Mouse (Mus musculus) liver, embryonic 14.5 days (tissue): ENCODE measurements around the gene Runx3. TPM values are rescaled to one million over a fixed set of nuclear protein-coding genes. Genes with fewer than 3 reads are reported as not detected.

Source experiments
- ATAC-seq: fragments of 200-750 bp; cut with Nextera tagmentation; 2 replicates; pipeline ENCODE4 v1.8.0; 2017; ENCODE audit warnings: moderate number of reproducible peaks, mild to moderate bottlenecking, moderate library complexity; ENCODE audit not compliant: insufficient read depth
- DNase-seq, 3 experiments: peaks; one replicate each; pipeline ENCODE4 v3.0.0-alpha.2; 2012 to 2013; ENCODE audit warnings: low read depth in 3 of 3, low spot score in 3 of 3
- H3K27ac ChIP-seq: fragments of 300-500 bp; sonication (generic); 2 replicates; pipeline ENCODE4 v1.5.1; 2014; ENCODE audit warnings: moderate library complexity, mild to moderate bottlenecking, control low read depth, inconsistent platforms
- H3K27me3 ChIP-seq: fragments of 300-500 bp; sonication (generic); 2 replicates; pipeline ENCODE4 v1.6.1; 2014; ENCODE audit warnings: mild to moderate bottlenecking, low read length, moderate library complexity; ENCODE audit not compliant: control insufficient read depth, insufficient read depth
- H3K36me3 ChIP-seq: fragments of 300-500 bp; sonication (generic); replicated peaks from 2 replicates; pipeline ENCODE4 v1.6.1; 2014; ENCODE audit warnings: low read depth; ENCODE audit not compliant: control insufficient read depth, insufficient read depth
- H3K4me1 ChIP-seq, 2 experiments: fragments of 200-500 bp in 1 of 2; fragments of 300-500 bp in 1 of 2; sonication (generic) in 1 of 2; replicated peaks; 2 replicates each; pipeline ENCODE4 v1.6.1; 2012 to 2014; ENCODE audit warnings: antibody characterized with exemption in 1 of 2, inconsistent platforms in 1 of 2, low read length in 1 of 2; ENCODE audit not compliant: control insufficient read depth in 2 of 2, insufficient read depth in 2 of 2
- H3K4me2 ChIP-seq: fragments of 300-500 bp; sonication (generic); 2 replicates; pipeline ENCODE4 v1.6.1; 2014; ENCODE audit warnings: low read depth, mild to moderate bottlenecking, control low read depth, moderate library complexity
- H3K4me3 ChIP-seq, 2 experiments: fragments of 200-500 bp in 1 of 2; fragments of 300-500 bp in 1 of 2; sonication (generic) in 1 of 2; 2 replicates each; pipeline ENCODE4 v1.5.1; 2012 to 2014; ENCODE audit warnings: low read depth in 2 of 2, low read length in 2 of 2, mild to moderate bottlenecking in 2 of 2, control low read depth in 1 of 2, inconsistent platforms in 1 of 2, moderate library complexity in 1 of 2; ENCODE audit not compliant: insufficient read depth in 1 of 2
- H3K9ac ChIP-seq: fragments of 300-500 bp; sonication (generic); replicated peaks from 2 replicates; pipeline ENCODE4 v1.6.1; 2014; ENCODE audit warnings: mild to moderate bottlenecking, control low read depth, moderate library complexity
- H3K9me3 ChIP-seq: fragments of 300-500 bp; sonication (generic); 2 replicates; pipeline ENCODE4 v1.6.1; 2016; ENCODE audit warnings: low read length, mixed read lengths; ENCODE audit not compliant: control insufficient read depth
- CTCF ChIP-seq: IDR thresholded peaks from 2 replicates; pipeline ENCODE4 v1.5.1; 2016; ENCODE audit warnings: antibody characterized with exemption, low read depth, control low read depth
- EP300 ChIP-seq: IDR thresholded peaks from 2 replicates; pipeline ENCODE4 v1.6.1; 2016; ENCODE audit warnings: antibody characterized with exemption, low read depth
- WGBS: fragments of 180-500 bp; shearing (Covaris S2); extraction: QIAGEN DNeasy Blood & Tissue Kit; methylation state at CpG from one replicate; pipeline ENCODE4 v1.1.7; 2014; ENCODE audit not compliant: insufficient replicate concordance; 5-methylcytosine and 5-hydroxymethylcytosine counted together
- polyA plus RNA-seq, 2 experiments: library from polyadenylated mRNA; depleted of rRNA in 1 of 2; stranded (reverse) in 1 of 2; unstranded in 1 of 2; fragments of >200 nt; fragmentation: Nextera tagmentation in 1 of 2; extraction: Ambion mirVana in 1 of 2; gene quantifications; 2 replicates each; pipeline versions ENCODE4 v1.2.1 to v1.2.3; 2012 to 2014

The Runx3 gene
- polyA plus RNA-seq, 2 experiments: 0.99 to 1.2 TPM

DNA sequence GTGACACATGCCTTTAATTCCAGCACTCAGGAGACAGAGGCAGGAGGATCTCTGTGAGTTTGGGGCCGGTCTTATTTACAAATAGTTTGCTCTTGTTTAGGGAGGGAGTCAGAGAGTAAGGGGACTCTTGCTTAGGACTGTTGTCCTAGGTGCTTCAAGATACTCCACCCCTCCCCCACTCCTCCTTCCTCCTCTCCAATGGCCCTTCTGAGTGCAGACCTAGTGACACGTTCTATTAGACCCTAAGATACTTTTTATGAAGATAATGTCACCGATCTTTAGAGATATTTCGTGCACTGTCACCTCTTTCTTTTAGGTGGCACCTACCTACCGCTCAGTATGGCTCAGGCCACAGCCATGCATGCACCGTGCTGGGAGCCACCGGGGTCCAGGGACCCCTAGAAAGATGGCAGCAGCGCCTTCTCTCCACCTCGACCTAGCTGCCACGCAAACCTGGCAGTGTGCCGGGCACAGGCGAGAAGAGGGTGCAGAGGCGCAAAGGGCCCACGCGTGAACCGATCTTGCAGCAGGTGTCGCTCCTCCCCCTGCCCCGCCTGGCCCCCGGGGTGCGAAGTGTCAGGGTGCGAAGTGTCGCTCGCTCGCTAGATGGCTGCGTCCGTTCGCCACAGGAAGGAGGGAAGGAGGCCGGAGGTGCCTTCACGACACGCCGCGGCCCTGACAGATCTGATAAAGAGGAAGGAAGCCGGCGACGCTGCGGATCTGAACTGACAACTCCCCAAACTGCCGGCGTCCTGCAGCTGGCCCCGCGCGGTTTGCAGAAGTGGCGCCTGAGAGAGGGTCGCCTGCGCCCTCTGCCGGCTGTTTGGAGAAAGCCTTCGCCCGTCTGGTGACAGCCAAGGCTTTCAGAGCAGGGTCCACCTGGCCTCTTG is 85.5 kb downstream of the Runx3 start:
- 1% methylated on average over 47 of the region's 47 CpGs for WGBS
- TF ChIP-seq EP300 (peak; percentile 19; the same call in 1 of the 2 replicates), CTCF (peak; percentile 96)
- Histone ChIP-seq H3K4me2 (peak overlapping the region; percentile 73), H3K27me3 (peaks cover 3% of the 10 kb centered on the region), H3K36me3 (no peaks in the 10 kb centered on the region), H3K4me3 (peak overlapping the region; percentile 1 to 45; a peak in 3 of 4 replicates), H3K27ac (no peak overlapping the region), H3K9ac (peak overlapping the region; percentile 32), H3K9me3 (no peaks in the 10 kb centered on the region), H3K4me1 (peaks cover 0 to 5% of the 10 kb centered on the region in 2 experiments; a peak in 3 of 4 replicates)
- DNase-seq: peak; percentile 70 to 76 (median 70)
- peak; percentile 70 for ATAC-seq

DNA sequence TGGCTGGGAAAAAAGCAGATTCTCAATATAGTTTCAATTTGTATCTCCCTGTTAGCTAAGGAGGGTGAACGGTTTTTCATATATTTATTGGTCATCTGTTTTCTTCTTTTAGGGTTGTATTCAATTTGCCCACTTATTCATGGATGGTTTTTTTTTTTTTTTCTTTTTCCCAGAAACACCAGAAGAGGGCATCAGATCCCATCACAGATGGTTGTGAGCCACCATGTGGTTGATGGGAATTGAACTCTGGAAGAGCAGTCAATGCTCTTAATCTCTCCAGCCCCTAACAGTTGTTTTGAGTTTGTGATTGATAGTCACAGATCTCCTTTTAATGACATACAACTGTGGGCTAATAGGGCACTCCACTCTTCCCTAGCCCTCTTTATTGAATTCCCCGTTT is 89.4 kb downstream of the Runx3 start:
- WGBS: 74% methylated on average over 2 of the region's 2 CpGs
- no peak overlapping the region for H3K4me3 ChIP-seq
- TF ChIP-seq EP300 (no peak), CTCF (no peak)
- H3K36me3 ChIP-seq: peaks cover 8% of the 10 kb centered on the region
- no peak overlapping the region for H3K9ac ChIP-seq
- DNase-seq (no peak), ATAC-seq (no peak)
- H3K4me2 ChIP-seq: no peak overlapping the region
- H3K4me1 ChIP-seq: no peaks in the 10 kb centered on the region; a peak in 2 of 4 replicates
- H3K27ac ChIP-seq: no peak overlapping the region
- no peaks in the 10 kb centered on the region for H3K9me3 ChIP-seq
- H3K27me3 ChIP-seq: peaks cover 3% of the 10 kb centered on the region

DNA sequence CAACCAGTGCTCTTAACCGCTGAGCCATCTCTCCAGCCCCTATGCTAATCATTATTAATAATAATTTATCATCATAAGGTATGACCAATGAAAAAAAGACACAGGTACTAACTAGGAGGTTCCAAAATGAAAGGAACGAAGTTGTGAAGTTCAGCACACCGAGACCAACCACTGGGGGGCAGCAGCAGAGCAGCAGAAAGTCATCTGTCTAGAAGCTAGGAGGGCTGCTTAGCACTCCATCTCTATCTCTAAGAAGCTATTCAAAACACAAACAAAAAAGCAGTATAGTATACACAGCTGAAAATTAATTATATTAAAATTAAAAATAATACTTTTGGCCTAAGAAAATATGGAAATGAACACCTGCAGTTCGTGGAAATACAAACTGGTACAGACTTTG is 99.2 kb downstream of the Runx3 start:
- Histone ChIP-seq H3K4me1 (no peaks in the 10 kb centered on the region), H3K4me2 (no peak overlapping the region), H3K4me3 (no peak overlapping the region), H3K27me3 (no peaks in the 10 kb centered on the region), H3K9me3 (no peaks in the 10 kb centered on the region), H3K27ac (no peak overlapping the region), H3K9ac (no peak overlapping the region), H3K36me3 (peaks cover 85% of the 10 kb centered on the region)
- ATAC-seq (0 out of 2 replicates have a peak, but pooled peaks have one; percentile 43), DNase-seq (peak; percentile 39 to 46 (median 39))
- 41% methylated on average over 4 of the region's 4 CpGs for WGBS
- TF ChIP-seq EP300 (no peak), CTCF (peak; percentile 85)

DNA sequence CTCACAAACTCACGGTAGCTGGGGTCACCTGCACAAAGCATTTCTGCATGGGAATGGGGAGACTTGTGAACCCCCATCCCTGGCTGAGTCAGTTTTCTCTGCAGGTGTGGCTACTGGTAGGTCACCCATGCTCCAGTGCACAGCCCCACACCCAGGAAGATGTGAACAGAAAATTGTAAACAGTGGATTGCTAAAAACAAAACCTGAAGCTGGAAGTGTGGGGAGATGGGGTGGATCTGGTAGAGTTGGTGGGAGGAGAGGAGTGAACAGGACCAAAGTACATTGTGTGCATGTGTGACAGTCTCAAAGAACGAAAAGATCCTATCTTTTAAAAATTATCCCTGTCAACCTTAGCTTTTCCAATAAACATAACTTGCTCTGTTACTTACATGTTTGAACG is 100.2 kb downstream of the Runx3 start:
- Histone ChIP-seq H3K4me3 (no peak overlapping the region), H3K36me3 (peaks cover 81% of the 10 kb centered on the region), H3K27ac (no peak overlapping the region), H3K4me1 (no peaks in the 10 kb centered on the region), H3K9ac (no peak overlapping the region), H3K27me3 (no peaks in the 10 kb centered on the region), H3K4me2 (no peak overlapping the region), H3K9me3 (no peaks in the 10 kb centered on the region)
- ATAC-seq (no peak), DNase-seq (no peak)
- 77% methylated on average over 3 of the region's 3 CpGs for WGBS
- no peak for TF ChIP-seq CTCF

DNA sequence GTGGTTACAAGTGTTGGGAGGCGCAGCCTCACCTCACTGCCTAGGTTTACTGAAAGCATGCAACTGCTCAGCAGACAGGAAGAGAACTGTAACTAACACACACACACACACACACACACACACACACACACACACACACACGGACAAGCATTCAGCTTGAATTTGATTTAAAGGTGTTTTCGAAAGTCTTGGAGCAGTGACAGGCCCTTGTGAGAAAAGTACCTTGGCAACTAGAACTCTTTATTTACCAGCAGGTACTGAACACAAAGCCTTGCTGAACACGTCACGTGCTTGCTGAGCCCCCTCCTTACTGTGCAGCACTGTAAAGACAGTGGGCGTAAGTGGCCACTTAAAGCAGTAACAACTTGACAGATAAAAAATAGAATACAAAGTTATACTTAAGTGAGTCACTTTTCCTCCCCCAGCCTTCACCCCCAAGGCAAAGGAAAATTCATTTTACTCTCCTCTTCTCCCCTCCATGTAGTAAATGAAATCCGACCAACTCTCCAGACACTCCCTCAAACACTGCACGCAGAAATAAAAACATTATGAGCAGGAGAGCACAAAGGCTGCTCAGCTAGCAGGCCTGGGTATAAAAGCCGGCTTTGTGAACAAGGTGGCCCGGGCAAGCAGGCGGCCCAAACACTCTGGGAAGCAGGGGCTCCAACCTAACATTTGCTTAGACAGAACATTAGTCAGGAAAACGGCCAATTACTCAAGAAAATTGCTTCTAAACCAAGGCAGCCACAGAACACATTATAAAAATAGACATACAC is 101.4 kb downstream of the Runx3 start:
- Histone ChIP-seq H3K9me3 (no peaks in the 10 kb centered on the region), H3K9ac (no peak overlapping the region), H3K4me1 (no peaks in the 10 kb centered on the region), H3K4me2 (no peak overlapping the region), H3K4me3 (no peak overlapping the region), H3K27me3 (no peaks in the 10 kb centered on the region), H3K27ac (no peak overlapping the region), H3K36me3 (peaks cover 77% of the 10 kb centered on the region)
- WGBS: 86% methylated on average over 12 of the region's 12 CpGs
- DNase-seq: no peak
- no peak for ATAC-seq
- TF ChIP-seq CTCF: no peak
- TF ChIP-seq EP300: no peak
